Mouse (Mus musculus) thymus, postnatal 4 days (tissue): ENCODE measurements at regions not wholly inside any gene's neighbourhood (a gene's known extent, or its start where the extent isn't known, plus 50 kb on each side); places are given as distances from the start of the nearest gene placed in this dataset.
A peak's percentile ranks its signal among the peaks of the same experiment; 100 is the strongest.

Experiments used
- DNase-seq: peaks from one replicate; pipeline ENCODE4 v3.0.0; 2021

GRCm38 (mm10) chr13:72023666-72024065, 60.1 kb upstream of the Irx1 start:
- no peak for DNase-seq

- no peak for DNase-seq
Measured at GRCm38 (mm10) chr13:72043930-72044470, 80.5 kb upstream of the Irx1 start.

- no peak for DNase-seq
Measured at GRCm38 (mm10) chr13:72056469-72056868, 92.9 kb upstream of the Irx1 start.

GRCm38 (mm10) chr13:72061659-72062058, 98.1 kb upstream of the Irx1 start:
- no peak for DNase-seq

- DNase-seq = no peak
Measured at GRCm38 (mm10) chr13:72063278-72063761, 99.8 kb upstream of the Irx1 start.

- DNase-seq = no peak
Measured at GRCm38 (mm10) chr13:72096585-72096984, 133.1 kb upstream of the Irx1 start.

GRCm38 (mm10) chr13:72097268-72097667, 133.7 kb upstream of the Irx1 start:
- no peak for DNase-seq

- DNase-seq = no peak
Measured at GRCm38 (mm10) chr13:72097811-72098210, 134.3 kb upstream of the Irx1 start.

GRCm38 (mm10) chr13:72100741-72101140, 137.2 kb upstream of the Irx1 start:
- DNase-seq = no peak

GRCm38 (mm10) chr13:72108666-72109065, 145.1 kb upstream of the Irx1 start:
- no peak for DNase-seq

GRCm38 (mm10) chr13:72113942-72114341, 150.4 kb upstream of the Irx1 start:
- DNase-seq = no peak

- no peak for DNase-seq
Measured at GRCm38 (mm10) chr13:72114776-72115663, 151.5 kb upstream of the Irx1 start.

- DNase-seq = peak; percentile 44
Measured at GRCm38 (mm10) chr13:72120467-72120866, 156.9 kb upstream of the Irx1 start.

- peak; percentile 33 for DNase-seq
Measured at GRCm38 (mm10) chr13:72120911-72121553, 157.5 kb upstream of the Irx1 start.

GRCm38 (mm10) chr13:72121554-72122229, 158.2 kb upstream of the Irx1 start:
- DNase-seq = peak; percentile 30

GRCm38 (mm10) chr13:72122230-72122627, 158.7 kb upstream of the Irx1 start:
- DNase-seq = no peak

GRCm38 (mm10) chr13:72128306-72128705, 164.8 kb upstream of the Irx1 start:
- DNase-seq = no peak

GRCm38 (mm10) chr13:72131341-72131740, 167.8 kb upstream of the Irx1 start:
- DNase-seq = no peak

- DNase-seq = no peak
Measured at GRCm38 (mm10) chr13:72134101-72134768, 170.7 kb upstream of the Irx1 start.

GRCm38 (mm10) chr13:72166225-72166624, 202.7 kb upstream of the Irx1 start:
- no peak for DNase-seq

GRCm38 (mm10) chr13:72167434-72167833, 203.9 kb upstream of the Irx1 start:
- DNase-seq = no peak

GRCm38 (mm10) chr13:72183636-72184035, 220.1 kb upstream of the Irx1 start:
- no peak for DNase-seq
